Mouse (Mus musculus): ENCODE results near the gene Upf1. TPM values are rescaled to one million over a fixed set of nuclear protein-coding genes. Genes with fewer than 3 reads are reported as not detected.
A peak's percentile ranks its signal among the peaks of the same experiment; 100 is the strongest.

The Upf1 gene
- polyA plus RNA-seq, 1 experiment, result 47.2 TPM

GRCm38 (mm10) chr8:70393087-70393486 lies 40.0 kb upstream of the Upf1 start:
- Histone ChIP-seq H3K27me3 (ENCODE audit: control insufficient read depth, insufficient read depth, insufficient read length) (no peaks in the 10 kb centered on the region), H3K36me3 (ENCODE audit: control insufficient read depth, insufficient read depth) (no peaks in the 10 kb centered on the region), H3K4me3 (ENCODE audit: insufficient read depth, poor library complexity, severe bottlenecking) (no peak overlapping the region), H3ac (ENCODE audit: control insufficient read depth, insufficient read length, low read depth) (no peak overlapping the region), H3K79me3 (ENCODE audit: low read depth) (no peaks in the 10 kb centered on the region), H3K79me2 (ENCODE audit: control insufficient read depth, insufficient read depth) (no peaks in the 10 kb centered on the region)
- TF ChIP-seq CTCF (IDR thresholded peaks at IDR 0.05; ENCODE audit: control insufficient read depth, insufficient read depth, insufficient read length) (no peak), MYOD1 (IDR thresholded peaks at IDR 0.05; ENCODE audit: control insufficient read depth, insufficient read length, low read depth) (no peak), MAX (IDR thresholded peaks at IDR 0.05) (no peak), MYOG (IDR thresholded peaks at IDR 0.05; ENCODE audit: control insufficient read depth, extremely low read depth, insufficient read length) (no peak), USF1 (IDR thresholded peaks at IDR 0.05; ENCODE audit: low read depth) (no peak), FOSL1 (IDR thresholded peaks at IDR 0.05; ENCODE audit: insufficient read depth, low read length, poor library complexity, severe bottlenecking) (no peak), CEBPB (IDR thresholded peaks at IDR 0.05; ENCODE audit: low read depth) (no peak)

GRCm38 (mm10) chr8:70389678-70390077 lies 36.6 kb upstream of the Upf1 start:
- H3K27me3 ChIP-seq (ENCODE audit: control insufficient read depth, insufficient read depth, insufficient read length), result no peaks in the 10 kb centered on the region
- H3ac ChIP-seq (ENCODE audit: control insufficient read depth, insufficient read length, low read depth), result peak overlapping the region; percentile 16
- no peak overlapping the region for H3K4me3 ChIP-seq (ENCODE audit: insufficient read depth, poor library complexity, severe bottlenecking)
- TF ChIP-seq CTCF (IDR thresholded peaks at IDR 0.05; ENCODE audit: control insufficient read depth, insufficient read depth, insufficient read length) (no peak), MYOG (IDR thresholded peaks at IDR 0.05; ENCODE audit: control insufficient read depth, extremely low read depth, insufficient read length) (no peak), MAX (IDR thresholded peaks at IDR 0.05) (no peak), FOSL1 (IDR thresholded peaks at IDR 0.05; ENCODE audit: insufficient read depth, low read length, poor library complexity, severe bottlenecking) (no peak), CEBPB (IDR thresholded peaks at IDR 0.05; ENCODE audit: low read depth) (no peak), USF1 (IDR thresholded peaks at IDR 0.05; ENCODE audit: low read depth) (no peak)
- H3K36me3 ChIP-seq (ENCODE audit: control insufficient read depth, insufficient read depth), result no peaks in the 10 kb centered on the region
- no peaks in the 10 kb centered on the region for H3K79me3 ChIP-seq (ENCODE audit: low read depth)
- no peaks in the 10 kb centered on the region for H3K79me2 ChIP-seq (ENCODE audit: control insufficient read depth, insufficient read depth)

- TF ChIP-seq FOSL1 (IDR thresholded peaks at IDR 0.05; ENCODE audit: insufficient read depth, low read length, poor library complexity, severe bottlenecking) (no peak), CTCF (IDR thresholded peaks at IDR 0.05; ENCODE audit: control insufficient read depth, insufficient read depth, insufficient read length) (peak; percentile 63)
- Histone ChIP-seq H3K79me2 (ENCODE audit: control insufficient read depth, insufficient read depth) (no peaks in the 10 kb centered on the region), H3K27me3 (ENCODE audit: control insufficient read depth, insufficient read depth, insufficient read length) (no peaks in the 10 kb centered on the region), H3K79me3 (ENCODE audit: low read depth) (no peaks in the 10 kb centered on the region), H3K4me3 (ENCODE audit: insufficient read depth, poor library complexity, severe bottlenecking) (no peak overlapping the region), H3ac (ENCODE audit: control insufficient read depth, insufficient read length, low read depth) (no peak overlapping the region), H3K36me3 (ENCODE audit: control insufficient read depth, insufficient read depth) (no peaks in the 10 kb centered on the region)
Measured at GRCm38 (mm10) chr8:70383287-70383686, 30.2 kb upstream of the Upf1 start.

GRCm38 (mm10) chr8:70380069-70380468 lies 27.0 kb upstream of the Upf1 start:
- H3K4me3 ChIP-seq (ENCODE audit: insufficient read depth, poor library complexity, severe bottlenecking), result no peak overlapping the region

GRCm38 (mm10) chr8:70377049-70377448 lies 24.0 kb upstream of the Upf1 start:
- Histone ChIP-seq H3K4me3 (ENCODE audit: insufficient read depth, poor library complexity, severe bottlenecking) (no peak overlapping the region), H3K79me2 (ENCODE audit: control insufficient read depth, insufficient read depth) (no peaks in the 10 kb centered on the region), H3K27me3 (ENCODE audit: control insufficient read depth, insufficient read depth, insufficient read length) (peaks cover 31% of the 10 kb centered on the region), H3K79me3 (ENCODE audit: low read depth) (no peaks in the 10 kb centered on the region), H3K36me3 (ENCODE audit: control insufficient read depth, insufficient read depth) (no peaks in the 10 kb centered on the region), H3ac (ENCODE audit: control insufficient read depth, insufficient read length, low read depth) (no peak overlapping the region)
- TF ChIP-seq FOSL1 (IDR thresholded peaks at IDR 0.05; ENCODE audit: insufficient read depth, low read length, poor library complexity, severe bottlenecking) (no peak), MAX (IDR thresholded peaks at IDR 0.05) (no peak), USF1 (IDR thresholded peaks at IDR 0.05; ENCODE audit: low read depth) (no peak), MYOG (IDR thresholded peaks at IDR 0.05; ENCODE audit: control insufficient read depth, extremely low read depth, insufficient read length) (no peak), CEBPB (IDR thresholded peaks at IDR 0.05; ENCODE audit: low read depth) (no peak), CTCF (IDR thresholded peaks at IDR 0.05; ENCODE audit: control insufficient read depth, insufficient read depth, insufficient read length) (no peak), MYOD1 (IDR thresholded peaks at IDR 0.05; ENCODE audit: control insufficient read depth, insufficient read length, low read depth) (no peak)

More at GRCm38 (mm10) chr8:70380069-70380468, 27.0 kb upstream of the Upf1 start:
- Histone ChIP-seq H3K27me3 (ENCODE audit: control insufficient read depth, insufficient read depth, insufficient read length) (peaks cover 11% of the 10 kb centered on the region), H3K36me3 (ENCODE audit: control insufficient read depth, insufficient read depth) (no peaks in the 10 kb centered on the region), H3K79me2 (ENCODE audit: control insufficient read depth, insufficient read depth) (no peaks in the 10 kb centered on the region), H3ac (ENCODE audit: control insufficient read depth, insufficient read length, low read depth) (no peak overlapping the region), H3K79me3 (ENCODE audit: low read depth) (no peaks in the 10 kb centered on the region)
- TF ChIP-seq MYOG (IDR thresholded peaks at IDR 0.05; ENCODE audit: control insufficient read depth, extremely low read depth, insufficient read length), result no peak

GRCm38 (mm10) chr8:70376275-70376741 lies 23.2 kb upstream of the Upf1 start:
- peaks cover 31% of the 10 kb centered on the region for H3K27me3 ChIP-seq (ENCODE audit: control insufficient read depth, insufficient read depth, insufficient read length)
- TF ChIP-seq FOSL1 (IDR thresholded peaks at IDR 0.05; ENCODE audit: insufficient read depth, low read length, poor library complexity, severe bottlenecking) (no peak), CEBPB (IDR thresholded peaks at IDR 0.05; ENCODE audit: low read depth) (no peak), CTCF (IDR thresholded peaks at IDR 0.05; ENCODE audit: control insufficient read depth, insufficient read depth, insufficient read length) (no peak), USF1 (IDR thresholded peaks at IDR 0.05; ENCODE audit: low read depth) (no peak), MAX (IDR thresholded peaks at IDR 0.05) (no peak), MYOD1 (IDR thresholded peaks at IDR 0.05; ENCODE audit: control insufficient read depth, insufficient read length, low read depth) (no peak), MYOG (IDR thresholded peaks at IDR 0.05; ENCODE audit: control insufficient read depth, extremely low read depth, insufficient read length) (no peak)
- H3K4me3 ChIP-seq (ENCODE audit: insufficient read depth, poor library complexity, severe bottlenecking), result no peak overlapping the region

More at GRCm38 (mm10) chr8:70376275-70376741, 23.2 kb upstream of the Upf1 start:
- Histone ChIP-seq H3K79me2 (ENCODE audit: control insufficient read depth, insufficient read depth) (no peaks in the 10 kb centered on the region), H3K36me3 (ENCODE audit: control insufficient read depth, insufficient read depth) (no peaks in the 10 kb centered on the region), H3ac (ENCODE audit: control insufficient read depth, insufficient read length, low read depth) (no peak overlapping the region), H3K79me3 (ENCODE audit: low read depth) (no peaks in the 10 kb centered on the region)

All from C2C12 (cell line).